Mouse (Mus musculus) ovary, adult 18-20 months (tissue): ENCODE results near the gene Gm5935.
"Not testable (repeated sequence)": the region's sequence is repeated elsewhere in the genome, so short reads cannot be mapped to it uniquely, and the experiment has no call there.

ENCODE experiments used
- DNase-seq: peaks from one replicate; pipeline ENCODE4 v3.0.0; 2022; ENCODE audit warnings: low spot score, mixed read lengths

Gene Gm5935

GRCm38 (mm10) chrX:24775064-24775463 is at the start of gene Gm5935:
Gm5935 (minus strand) TSS chrX:24775164.
- not testable (repeated sequence) for DNase-seq
